Mouse (Mus musculus) liver, embryonic 11.5 days (tissue): ENCODE measurements around the gene Olfr544. TPM values are rescaled to one million over a fixed set of nuclear protein-coding genes. Genes with fewer than 3 reads are reported as not detected.

Experiments
- ATAC-seq: fragments of 200-750 bp; cut with Nextera tagmentation; replicated peaks from 2 replicates; pipeline ENCODE4 v1.8.0; 2017; ENCODE audit warnings: moderate number of reproducible peaks, mild to moderate bottlenecking, moderate TSS enrichment, moderate library complexity; ENCODE audit not compliant: low FRiP score
- DNase-seq: peaks from one replicate; pipeline ENCODE4 v3.0.0-alpha.2; 2017; ENCODE audit warnings: low spot score
- H3K27ac ChIP-seq: fragments of 300-500 bp; sonication (generic); 2 replicates; pipeline ENCODE4 v1.5.1; 2014; ENCODE audit warnings: mild to moderate bottlenecking, low read depth, low read length, control low read depth
- H3K27me3 ChIP-seq: fragments of 300-500 bp; sonication (generic); replicated peaks from 2 replicates; pipeline ENCODE4 v1.6.1; 2014; ENCODE audit warnings: low read length, mixed read lengths; ENCODE audit not compliant: control insufficient read depth, insufficient read depth
- H3K36me3 ChIP-seq: fragments of 300-500 bp; sonication (generic); 2 replicates; pipeline ENCODE4 v1.6.1; 2014; ENCODE audit warnings: mild to moderate bottlenecking, low read length, moderate library complexity, mixed read lengths; ENCODE audit not compliant: control insufficient read depth, insufficient read depth
- H3K4me1 ChIP-seq: fragments of 300-500 bp; sonication (generic); replicated peaks from 2 replicates; pipeline ENCODE4 v1.6.1; 2014; ENCODE audit warnings: low read length, mixed read lengths; ENCODE audit not compliant: control insufficient read depth, insufficient read depth
- H3K4me2 ChIP-seq: fragments of 300-500 bp; sonication (generic); 2 replicates; pipeline ENCODE4 v1.6.1; 2014; ENCODE audit warnings: mild to moderate bottlenecking, control low read depth, moderate library complexity
- H3K4me3 ChIP-seq: fragments of 300-500 bp; sonication (generic); 2 replicates; pipeline ENCODE4 v1.5.1; 2014; ENCODE audit warnings: low read depth, low read length, control low read depth
- H3K9ac ChIP-seq: fragments of 300-500 bp; sonication (generic); 2 replicates; pipeline ENCODE4 v1.6.1; 2014; ENCODE audit warnings: low read depth, low read length, control low read depth
- H3K9me3 ChIP-seq: fragments of 300-500 bp; sonication (generic); 2 replicates; pipeline ENCODE4 v1.6.1; 2016; ENCODE audit warnings: low read length, inconsistent platforms, mixed read lengths; ENCODE audit not compliant: control insufficient read depth
- WGBS: fragments of 180-500 bp; shearing (Covaris S2); extraction: QIAGEN DNeasy Blood & Tissue Kit; methylation state at CpG from one replicate; pipeline ENCODE4 v1.1.7; 2014; 5-methylcytosine and 5-hydroxymethylcytosine counted together
- polyA plus RNA-seq: library from polyadenylated mRNA; unstranded; fragments of >200 nt; fragmentation: Nextera tagmentation; extraction: Ambion mirVana; gene quantifications from 2 replicates; pipeline ENCODE4 v1.2.1, GENCODE M21; 2014

The Olfr544 gene
- polyA plus RNA-seq, result 0.05 and 0.12 TPM in 2 replicates

- ATAC-seq, result no peak
Observed at GRCm38 (mm10) chr7:102488161-102488560, at the start of gene Olfr544. Gene Olfr544 (minus strand): TSS chr7:102488313.

GRCm38 (mm10) chr7:102534449-102534848 is 46.3 kb upstream of the Olfr544 start, which contains the start of gene Olfr547:
Gene Olfr547 (plus strand): TSS chr7:102534749.
- no peaks in the 10 kb centered on the region for H3K36me3 ChIP-seq
- no peak within 1 kb of the TSS for H3K27ac ChIP-seq
- ATAC-seq, result no peak
- WGBS, result 62% methylated on average over 1 of the region's 1 CpGs
- H3K4me1 ChIP-seq, result no peaks in the 10 kb centered on the region
- no peaks in the 10 kb centered on the region for H3K27me3 ChIP-seq
- no peak within 1 kb of the TSS for H3K9ac ChIP-seq
- no peaks in the 10 kb centered on the region for H3K9me3 ChIP-seq
- no peak for DNase-seq
- H3K4me3 ChIP-seq, result no peak within 1 kb of the TSS
- H3K4me2 ChIP-seq, result no peak within 1 kb of the TSS

More at GRCm38 (mm10) chr7:102488161-102488560, at the start of gene Olfr544:
- H3K4me1 ChIP-seq, result peaks cover 12% of the 10 kb centered on the region
- 42% methylated on average over 1 of the region's 1 CpGs for WGBS
- DNase-seq, result no peak
- H3K9me3 ChIP-seq, result no peaks in the 10 kb centered on the region
- H3K4me2 ChIP-seq, result no peak within 1 kb of the TSS
- H3K4me3 ChIP-seq, result no peak within 1 kb of the TSS
- H3K36me3 ChIP-seq, result no peaks in the 10 kb centered on the region
- H3K9ac ChIP-seq, result no peak within 1 kb of the TSS
- H3K27ac ChIP-seq, result no peak within 1 kb of the TSS
- H3K27me3 ChIP-seq, result no peaks in the 10 kb centered on the region

- Histone ChIP-seq H3K9ac (no peak overlapping the region), H3K27me3 (no peaks in the 10 kb centered on the region), H3K27ac (no peak overlapping the region), H3K4me2 (no peak overlapping the region), H3K4me1 (no peaks in the 10 kb centered on the region), H3K9me3 (no peaks in the 10 kb centered on the region), H3K36me3 (no peaks in the 10 kb centered on the region), H3K4me3 (no peak overlapping the region)
- DNase-seq (no peak), ATAC-seq (no peak)
- 77% methylated on average over 1 of the region's 1 CpGs for WGBS
Observed at GRCm38 (mm10) chr7:102529052-102529451, 40.9 kb upstream of the Olfr544 start.

- Histone ChIP-seq H3K36me3 (no peaks in the 10 kb centered on the region), H3K9ac (no peak overlapping the region), H3K9me3 (no peaks in the 10 kb centered on the region), H3K27me3 (peaks cover 3% of the 10 kb centered on the region; the same call in 1 of the 2 replicates), H3K4me2 (no peak overlapping the region), H3K4me3 (no peak overlapping the region), H3K4me1 (no peaks in the 10 kb centered on the region; the same call in none of the 2 replicates), H3K27ac (no peak overlapping the region)
- no peak for DNase-seq
- WGBS, result 77% methylated on average over 2 of the region's 2 CpGs
- ATAC-seq, result no peak
Observed at GRCm38 (mm10) chr7:102517051-102517335, 28.9 kb upstream of the Olfr544 start.

- 66% methylated on average over 10 of the region's 10 CpGs for WGBS
- H3K9me3 ChIP-seq, result no peaks in the 10 kb centered on the region
- H3K27me3 ChIP-seq, result peaks cover 6% of the 10 kb centered on the region
- ATAC-seq (0 out of 2 replicates have a peak, but pooled peaks have one; percentile 11), DNase-seq (no peak)
- H3K4me2 ChIP-seq, result no peak overlapping the region
- H3K4me1 ChIP-seq, result no peaks in the 10 kb centered on the region; the same call in none of the 2 replicates
- H3K27ac ChIP-seq, result no peak overlapping the region
- H3K9ac ChIP-seq, result no peak overlapping the region
- no peaks in the 10 kb centered on the region for H3K36me3 ChIP-seq
- H3K4me3 ChIP-seq, result no peak overlapping the region
Observed at GRCm38 (mm10) chr7:102516261-102517050, 28.3 kb upstream of the Olfr544 start.

- no peaks in the 10 kb centered on the region for H3K9me3 ChIP-seq
- H3K4me3 ChIP-seq, result no peak overlapping the region
- no peak overlapping the region for H3K27ac ChIP-seq
- peaks cover 6% of the 10 kb centered on the region for H3K27me3 ChIP-seq
- H3K4me1 ChIP-seq, result no peaks in the 10 kb centered on the region; the same call in none of the 2 replicates
- H3K36me3 ChIP-seq, result no peaks in the 10 kb centered on the region
- DNase-seq (no peak), ATAC-seq (no peak)
- WGBS, result 27% methylated on average over 4 of the region's 4 CpGs
- no peak overlapping the region for H3K4me2 ChIP-seq
- no peak overlapping the region for H3K9ac ChIP-seq
Observed at GRCm38 (mm10) chr7:102514144-102514543, 26.0 kb upstream of the Olfr544 start.

- Histone ChIP-seq H3K27me3 (peaks cover 6% of the 10 kb centered on the region), H3K4me3 (peak overlapping the region; percentile 48), H3K36me3 (no peaks in the 10 kb centered on the region), H3K4me1 (no peaks in the 10 kb centered on the region; the same call in none of the 2 replicates), H3K4me2 (peak overlapping the region; percentile 82), H3K9me3 (no peaks in the 10 kb centered on the region), H3K9ac (peak overlapping the region; percentile 59), H3K27ac (no peak overlapping the region)
- DNase-seq (peak; percentile 88), ATAC-seq (peak; percentile 87)
- WGBS, result 1% methylated on average over 54 of the region's 54 CpGs
Observed at GRCm38 (mm10) chr7:102512814-102513435, 24.8 kb upstream of the Olfr544 start.

- Histone ChIP-seq H3K4me2 (no peak overlapping the region), H3K36me3 (no peaks in the 10 kb centered on the region), H3K9ac (no peak overlapping the region), H3K27ac (no peak overlapping the region), H3K27me3 (peaks cover 6% of the 10 kb centered on the region), H3K4me3 (no peak overlapping the region), H3K9me3 (no peaks in the 10 kb centered on the region), H3K4me1 (no peaks in the 10 kb centered on the region; the same call in none of the 2 replicates)
- no peak for DNase-seq
- no peak for ATAC-seq
- 82% methylated on average over 10 of the region's 10 CpGs for WGBS
Observed at GRCm38 (mm10) chr7:102511927-102512326, 23.8 kb upstream of the Olfr544 start.
